Mouse (Mus musculus) CD4-positive, CD25-positive, alpha-beta regulatory T cell, adult 2 months (primary cell): Measurements from ENCODE around the gene Maml3.
A peak's percentile ranks its signal among the peaks of the same experiment; 100 is the strongest.

Experiments used
- DNase-seq: peaks from one replicate; pipeline ENCODE4 v3.0.0-alpha.2; 2012; ENCODE audit warnings: low read depth, low spot score

The Maml3 gene

GRCm38 (mm10) chr3:52090230-52090873, 14.5 kb downstream of the Maml3 start:
- no peak for DNase-seq

GRCm38 (mm10) chr3:52088458-52089341, 16.2 kb downstream of the Maml3 start:
- peak; percentile 84 for DNase-seq

- DNase-seq, result no peak
Measured at GRCm38 (mm10) chr3:52087636-52088280, 17.1 kb downstream of the Maml3 start.

GRCm38 (mm10) chr3:52078763-52079162, 26.1 kb downstream of the Maml3 start:
- no peak for DNase-seq

- no peak for DNase-seq
Measured at GRCm38 (mm10) chr3:52073959-52074358, 30.9 kb downstream of the Maml3 start.

GRCm38 (mm10) chr3:52071996-52072395, 32.9 kb downstream of the Maml3 start:
- no peak for DNase-seq

GRCm38 (mm10) chr3:52070163-52070478, 34.8 kb downstream of the Maml3 start:
- DNase-seq, result no peak

GRCm38 (mm10) chr3:52069304-52070162, 35.3 kb downstream of the Maml3 start:
- peak; percentile 83 for DNase-seq

GRCm38 (mm10) chr3:52068885-52069284, 36.0 kb downstream of the Maml3 start:
- peak; percentile 8 for DNase-seq

GRCm38 (mm10) chr3:52067181-52067580, 37.7 kb downstream of the Maml3 start:
- no peak for DNase-seq

GRCm38 (mm10) chr3:52066142-52066541, 38.7 kb downstream of the Maml3 start:
- DNase-seq, result no peak

GRCm38 (mm10) chr3:52063261-52063655, 41.6 kb downstream of the Maml3 start:
- no peak for DNase-seq

GRCm38 (mm10) chr3:52062389-52063260, 42.3 kb downstream of the Maml3 start:
- DNase-seq, result no peak

- no peak for DNase-seq
Measured at GRCm38 (mm10) chr3:52061472-52062388, 43.1 kb downstream of the Maml3 start.

GRCm38 (mm10) chr3:52060886-52061285, 44.0 kb downstream of the Maml3 start:
- DNase-seq, result no peak

GRCm38 (mm10) chr3:52051801-52052200, 53.1 kb downstream of the Maml3 start:
- no peak for DNase-seq

- DNase-seq, result peak; percentile 67
Measured at GRCm38 (mm10) chr3:52048082-52048481, 56.8 kb downstream of the Maml3 start.

- DNase-seq, result no peak
Measured at GRCm38 (mm10) chr3:52047537-52047936, 57.3 kb downstream of the Maml3 start.

- peak; percentile 87 for DNase-seq
Measured at GRCm38 (mm10) chr3:52046895-52047372, 57.9 kb downstream of the Maml3 start.
